Mouse (Mus musculus) hindbrain, embryonic 10.5 days (tissue): Measurements from ENCODE around the gene Cpvl. TPM values are rescaled to one million over a fixed set of nuclear protein-coding genes. Genes with fewer than 3 reads are reported as not detected.
A peak's percentile ranks its signal among the peaks of the same experiment; 100 is the strongest.

Experiments
- DNase-seq: peaks from one replicate; pipeline ENCODE4 v3.0.0-alpha.2; 2017; ENCODE audit warnings: low spot score
- H3K27ac ChIP-seq: fragments of 300-500 bp; sonication (generic); 2 replicates; pipeline ENCODE4 v1.5.1; 2016; ENCODE audit warnings: mild to moderate bottlenecking, moderate library complexity
- H3K27me3 ChIP-seq: fragments of 300-500 bp; sonication (generic); 2 replicates; pipeline ENCODE4 v1.6.1; 2016; ENCODE audit warnings: mild to moderate bottlenecking; ENCODE audit not compliant: poor library complexity, insufficient read depth, severe bottlenecking
- H3K36me3 ChIP-seq: fragments of 300-500 bp; sonication (generic); 2 replicates; pipeline ENCODE4 v1.6.1; 2016; ENCODE audit warnings: mild to moderate bottlenecking, moderate library complexity
- H3K4me1 ChIP-seq: fragments of 300-500 bp; sonication (generic); replicated peaks from 2 replicates; pipeline ENCODE4 v1.6.1; 2016; ENCODE audit warnings: mild to moderate bottlenecking
- H3K4me3 ChIP-seq: fragments of 300-500 bp; sonication (generic); 2 replicates; pipeline ENCODE4 v1.5.1; 2016; ENCODE audit warnings: mild to moderate bottlenecking, moderate library complexity
- H3K9me3 ChIP-seq: fragments of 300-500 bp; sonication (generic); 2 replicates; pipeline ENCODE4 v1.6.1; 2016; ENCODE audit warnings: mild to moderate bottlenecking, moderate library complexity
- WGBS: fragments of 180-500 bp; shearing (Covaris S2); methylation state at CpG from one replicate; pipeline ENCODE4 v1.1.7; 2016; 5-methylcytosine and 5-hydroxymethylcytosine counted together
- polyA plus RNA-seq: library from polyadenylated mRNA; unstranded; fragments of >200 nt; fragmentation: Nextera tagmentation; extraction: Ambion mirVana; gene quantifications from 2 replicates; pipeline ENCODE4 v1.2.1, GENCODE M21; 2016

Gene Cpvl
- polyA plus RNA-seq, 1 experiment from 2014 or later, result 0.24 TPM

GRCm38 (mm10) chr6:53897872-53898464, 80.5 kb downstream of the Cpvl start:
- no peak overlapping the region for H3K27ac ChIP-seq
- no peak for DNase-seq

GRCm38 (mm10) chr6:53897126-53897525, 81.3 kb downstream of the Cpvl start:
- Histone ChIP-seq H3K4me3 (no peak overlapping the region), H3K27me3 (0 out of 2 replicates have a peak, but pooled peaks cover 8% of the 10 kb centered on the region), H3K36me3 (no peaks in the 10 kb centered on the region), H3K4me1 (peaks cover 7% of the 10 kb centered on the region; the same call in 1 of the 2 replicates), H3K27ac (no peak overlapping the region), H3K9me3 (no peaks in the 10 kb centered on the region)
- WGBS, result 92% methylated on average over 6 of the region's 6 CpGs
- no peak for DNase-seq

More at GRCm38 (mm10) chr6:53897872-53898464, 80.5 kb downstream of the Cpvl start:
- Histone ChIP-seq H3K9me3 (no peaks in the 10 kb centered on the region), H3K4me1 (peaks cover 7% of the 10 kb centered on the region; the same call in 1 of the 2 replicates), H3K36me3 (no peaks in the 10 kb centered on the region), H3K27me3 (0 out of 2 replicates have a peak, but pooled peaks cover 8% of the 10 kb centered on the region), H3K4me3 (no peak overlapping the region)
- WGBS, result 68% methylated on average over 7 of the region's 7 CpGs

GRCm38 (mm10) chr6:53893731-53894130, 84.7 kb downstream of the Cpvl start:
- Histone ChIP-seq H3K27ac (no peak overlapping the region), H3K27me3 (no peaks in the 10 kb centered on the region), H3K4me3 (no peak overlapping the region), H3K9me3 (no peaks in the 10 kb centered on the region), H3K36me3 (no peaks in the 10 kb centered on the region), H3K4me1 (0 out of 2 replicates have a peak, but pooled peaks cover 7% of the 10 kb centered on the region)
- DNase-seq, result no peak
- WGBS, result 86% methylated on average over 3 of the region's 3 CpGs

- Histone ChIP-seq H3K4me3 (no peak overlapping the region), H3K27me3 (no peaks in the 10 kb centered on the region), H3K9me3 (no peaks in the 10 kb centered on the region), H3K4me1 (no peaks in the 10 kb centered on the region), H3K27ac (no peak overlapping the region), H3K36me3 (no peaks in the 10 kb centered on the region)
- WGBS, result 74% methylated on average over 3 of the region's 3 CpGs
- DNase-seq, result no peak
Observed at GRCm38 (mm10) chr6:53891109-53891508, 87.4 kb downstream of the Cpvl start.

- 81% methylated on average over 4 of the region's 4 CpGs for WGBS
- no peak overlapping the region for H3K4me3 ChIP-seq
- no peak overlapping the region for H3K27ac ChIP-seq
- peaks cover 30% of the 10 kb centered on the region for H3K4me1 ChIP-seq
- 0 out of 2 replicates have a peak, but pooled peaks cover under 1% of the 10 kb centered on the region for H3K27me3 ChIP-seq
- H3K9me3 ChIP-seq, result no peaks in the 10 kb centered on the region
- no peak for DNase-seq
- no peaks in the 10 kb centered on the region for H3K36me3 ChIP-seq
Observed at GRCm38 (mm10) chr6:53884931-53885330, 93.5 kb downstream of the Cpvl start.

GRCm38 (mm10) chr6:53884496-53884895, 94.0 kb downstream of the Cpvl start:
- 90% methylated on average over 8 of the region's 8 CpGs for WGBS
- no peak overlapping the region for H3K27ac ChIP-seq
- H3K4me1 ChIP-seq, result peaks cover 30% of the 10 kb centered on the region
- H3K36me3 ChIP-seq, result no peaks in the 10 kb centered on the region
- H3K9me3 ChIP-seq, result no peaks in the 10 kb centered on the region
- no peak for DNase-seq
- H3K27me3 ChIP-seq, result peaks cover 4% of the 10 kb centered on the region; the same call in 1 of the 2 replicates
- H3K4me3 ChIP-seq, result no peak overlapping the region

GRCm38 (mm10) chr6:53883405-53883804, 95.1 kb downstream of the Cpvl start:
- Histone ChIP-seq H3K36me3 (no peaks in the 10 kb centered on the region), H3K27me3 (peaks cover 11% of the 10 kb centered on the region; the same call in 1 of the 2 replicates), H3K9me3 (no peaks in the 10 kb centered on the region), H3K4me3 (no peak overlapping the region), H3K4me1 (peaks cover 35% of the 10 kb centered on the region), H3K27ac (peak overlapping the region; percentile 31; the same call in 1 of the 2 replicates)
- DNase-seq, result no peak
- WGBS, result 71% methylated on average over 7 of the region's 7 CpGs

GRCm38 (mm10) chr6:53881623-53882022, 96.8 kb downstream of the Cpvl start:
- WGBS, result 36% methylated on average over 10 of the region's 10 CpGs
- peaks cover 35% of the 10 kb centered on the region for H3K4me1 ChIP-seq
- DNase-seq, result no peak

GRCm38 (mm10) chr6:53881235-53881606, 97.2 kb downstream of the Cpvl start:
- peaks cover 11% of the 10 kb centered on the region; the same call in 1 of the 2 replicates for H3K27me3 ChIP-seq
- peak overlapping the region; percentile 46 for H3K4me3 ChIP-seq
- WGBS, result 27% methylated on average over 5 of the region's 5 CpGs
- no peaks in the 10 kb centered on the region for H3K36me3 ChIP-seq
- H3K9me3 ChIP-seq, result no peaks in the 10 kb centered on the region
- peak overlapping the region; percentile 86 for H3K27ac ChIP-seq
- peaks cover 35% of the 10 kb centered on the region for H3K4me1 ChIP-seq
- no peak for DNase-seq

More at GRCm38 (mm10) chr6:53881623-53882022, 96.8 kb downstream of the Cpvl start:
- Histone ChIP-seq H3K36me3 (no peaks in the 10 kb centered on the region), H3K4me3 (no peak overlapping the region), H3K27me3 (peaks cover 11% of the 10 kb centered on the region; the same call in 1 of the 2 replicates), H3K9me3 (no peaks in the 10 kb centered on the region), H3K27ac (peak overlapping the region; percentile 86)

GRCm38 (mm10) chr6:53880530-53881234, 97.8 kb downstream of the Cpvl start:
- H3K27me3 ChIP-seq, result peaks cover 11% of the 10 kb centered on the region; the same call in 1 of the 2 replicates
- peaks cover 35% of the 10 kb centered on the region for H3K4me1 ChIP-seq
- WGBS, result 16% methylated on average over 14 of the region's 14 CpGs
- DNase-seq, result peak; percentile 31
- no peaks in the 10 kb centered on the region for H3K9me3 ChIP-seq
- peak overlapping the region; percentile 86 for H3K27ac ChIP-seq
- H3K4me3 ChIP-seq, result peak overlapping the region; percentile 46
- H3K36me3 ChIP-seq, result no peaks in the 10 kb centered on the region

GRCm38 (mm10) chr6:53879567-53879966, 98.9 kb downstream of the Cpvl start:
- peaks cover 11% of the 10 kb centered on the region; the same call in 1 of the 2 replicates for H3K27me3 ChIP-seq
- H3K36me3 ChIP-seq, result no peaks in the 10 kb centered on the region
- peaks cover 34% of the 10 kb centered on the region for H3K4me1 ChIP-seq
- H3K27ac ChIP-seq, result peak overlapping the region; percentile 23; the same call in 1 of the 2 replicates
- H3K4me3 ChIP-seq, result no peak overlapping the region
- 88% methylated on average over 8 of the region's 8 CpGs for WGBS
- no peaks in the 10 kb centered on the region for H3K9me3 ChIP-seq
- DNase-seq, result no peak

- Histone ChIP-seq H3K36me3 (no peaks in the 10 kb centered on the region), H3K4me3 (no peak overlapping the region), H3K9me3 (no peaks in the 10 kb centered on the region), H3K27me3 (peaks cover 11% of the 10 kb centered on the region; the same call in 1 of the 2 replicates), H3K27ac (no peak overlapping the region), H3K4me1 (peaks cover 22% of the 10 kb centered on the region)
- WGBS, result 91% methylated on average over 9 of the region's 9 CpGs
- no peak for DNase-seq
Observed at GRCm38 (mm10) chr6:53874881-53875429, 103.5 kb downstream of the Cpvl start.

- no peak overlapping the region for H3K27ac ChIP-seq
- no peaks in the 10 kb centered on the region for H3K36me3 ChIP-seq
- H3K4me1 ChIP-seq, result peaks cover 18% of the 10 kb centered on the region
- H3K4me3 ChIP-seq, result no peak overlapping the region
- H3K9me3 ChIP-seq, result peaks cover 5% of the 10 kb centered on the region; the same call in 1 of the 2 replicates
- H3K27me3 ChIP-seq, result no peaks in the 10 kb centered on the region
- WGBS, result 94% methylated on average over 6 of the region's 6 CpGs
- no peak for DNase-seq
Observed at GRCm38 (mm10) chr6:53871903-53872302, 106.6 kb downstream of the Cpvl start.
